Mouse (Mus musculus): ENCODE results near the gene Dnajb1.

DNA sequence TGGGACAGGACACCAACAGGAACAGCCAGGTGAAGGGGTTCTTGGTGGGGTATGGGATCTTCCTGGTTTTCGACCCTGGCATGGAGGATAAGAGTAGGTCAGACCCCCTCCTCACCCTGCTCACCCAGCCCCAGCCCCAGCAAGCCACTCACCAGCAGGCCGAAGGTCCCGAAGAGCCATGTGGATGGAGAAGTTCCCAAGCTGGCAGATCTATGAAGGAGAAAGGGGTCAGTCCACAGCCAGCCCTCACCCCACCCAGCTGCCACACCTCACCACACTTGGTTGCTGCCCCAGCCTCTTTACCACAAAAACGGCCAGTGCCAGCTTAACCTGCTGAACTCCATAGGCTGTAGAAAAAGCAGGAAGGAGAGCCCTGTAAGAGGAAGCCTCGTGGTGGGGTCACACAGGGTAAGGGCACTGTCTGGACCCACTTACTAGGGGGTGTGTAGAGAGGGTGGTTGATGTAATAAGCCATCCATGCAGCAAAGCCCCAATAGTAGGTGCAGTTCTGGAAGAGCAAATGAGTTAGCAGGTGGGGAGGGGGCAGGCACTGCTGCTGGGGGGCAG lies 35.7 kb upstream of the Dnajb1 start:
- TF ChIP-seq POLR2A (IDR thresholded peaks at IDR 0.05; ENCODE audit: borderline replicate concordance, insufficient read depth, low read length), result no peak
- no peak for TF ChIP-seq CTCF (IDR thresholded peaks at IDR 0.05; ENCODE audit: borderline replicate concordance, insufficient read depth, low read depth, low read length)
